Mouse (Mus musculus) hindbrain, embryonic 15.5 days (tissue): ENCODE measurements around the gene Mus81. TPM values are rescaled to one million over a fixed set of nuclear protein-coding genes. Genes with fewer than 3 reads are reported as not detected.

ENCODE experiments used
- ATAC-seq: fragments of 200-750 bp; cut with Nextera tagmentation; 2 replicates; pipeline ENCODE4 v1.8.0; 2017; ENCODE audit warnings: low read depth, moderate number of reproducible peaks, moderate TSS enrichment; ENCODE audit not compliant: low FRiP score
- H3K27ac ChIP-seq: fragments of 300-500 bp; sonication (generic); replicated peaks from 2 replicates; pipeline ENCODE4 v1.5.1; 2015; ENCODE audit warnings: mild to moderate bottlenecking, inconsistent platforms
- H3K27me3 ChIP-seq: fragments of 300-500 bp; sonication (generic); 2 replicates; pipeline ENCODE4 v1.6.1; 2015; ENCODE audit warnings: control low read depth, inconsistent platforms
- H3K36me3 ChIP-seq: fragments of 300-500 bp; sonication (generic); 2 replicates; pipeline ENCODE4 v1.6.1; 2015; ENCODE audit warnings: control low read depth, inconsistent platforms
- H3K4me1 ChIP-seq: fragments of 300-500 bp; sonication (generic); replicated peaks from 2 replicates; pipeline ENCODE4 v1.6.1; 2015; ENCODE audit warnings: control low read depth, inconsistent platforms
- H3K4me2 ChIP-seq: fragments of 300-500 bp; sonication (generic); 2 replicates; pipeline ENCODE4 v1.6.1; 2015; ENCODE audit warnings: moderate library complexity, mild to moderate bottlenecking, inconsistent platforms
- H3K4me3 ChIP-seq: fragments of 300-500 bp; sonication (generic); 2 replicates; pipeline ENCODE4 v1.5.1; 2015; ENCODE audit warnings: mild to moderate bottlenecking, inconsistent platforms
- H3K9ac ChIP-seq: fragments of 300-500 bp; sonication (generic); 2 replicates; pipeline ENCODE4 v1.6.1; 2015; ENCODE audit warnings: inconsistent platforms
- H3K9me3 ChIP-seq: fragments of 300-500 bp; sonication (generic); 2 replicates; pipeline ENCODE4 v1.6.1; 2016; ENCODE audit warnings: control low read depth, inconsistent platforms
- WGBS: fragments of 180-500 bp; shearing (Covaris S2); methylation state at CpG from one replicate; pipeline ENCODE4 v1.1.7; 2015; 5-methylcytosine and 5-hydroxymethylcytosine counted together
- polyA plus RNA-seq: library from polyadenylated mRNA; unstranded; fragments of >200 nt; fragmentation: Nextera tagmentation; extraction: Ambion mirVana; gene quantifications from 2 replicates; pipeline ENCODE4 v1.2.1, GENCODE M21; 2015

The Mus81 gene
- polyA plus RNA-seq, 1 experiment from 2014 or later, result 49.2 TPM

DNA sequence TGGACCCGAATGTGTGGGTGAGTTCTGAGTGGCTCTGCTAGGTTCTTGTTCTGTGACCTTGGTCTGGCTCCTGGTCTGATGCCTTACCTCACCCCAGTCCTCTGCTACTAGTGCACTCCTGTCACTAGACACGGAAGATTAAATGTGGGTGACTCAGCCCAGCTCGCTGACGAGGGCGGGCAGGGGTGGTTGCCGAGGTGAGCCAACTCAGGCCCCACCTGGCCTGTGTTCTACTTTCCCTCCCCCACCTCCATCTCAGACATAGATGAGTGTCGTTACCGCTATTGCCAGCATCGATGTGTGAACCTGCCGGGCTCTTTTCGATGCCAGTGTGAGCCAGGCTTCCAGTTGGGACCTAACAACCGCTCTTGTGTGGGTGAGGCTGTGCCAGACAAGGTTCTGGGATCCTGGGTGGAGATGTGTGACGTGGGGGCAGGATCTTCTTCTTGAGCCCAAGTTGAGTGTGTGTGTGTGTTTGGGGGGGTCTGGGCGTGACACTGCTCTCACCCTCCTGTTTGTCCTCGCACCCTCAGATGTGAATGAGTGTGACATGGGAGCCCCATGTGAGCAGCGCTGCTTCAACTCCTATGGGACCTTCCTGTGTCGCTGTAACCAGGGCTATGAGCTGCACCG lies 10.4 kb downstream of the Mus81 start:
- Histone ChIP-seq H3K36me3 (peaks cover 14% of the 10 kb centered on the region), H3K27me3 (no peaks in the 10 kb centered on the region), H3K27ac (no peak overlapping the region), H3K4me1 (peaks cover 26% of the 10 kb centered on the region), H3K4me3 (no peak overlapping the region), H3K4me2 (no peak overlapping the region), H3K9me3 (no peaks in the 10 kb centered on the region), H3K9ac (no peak overlapping the region)
- 90% methylated on average over 18 of the region's 18 CpGs for WGBS
- ATAC-seq, result no peak

DNA sequence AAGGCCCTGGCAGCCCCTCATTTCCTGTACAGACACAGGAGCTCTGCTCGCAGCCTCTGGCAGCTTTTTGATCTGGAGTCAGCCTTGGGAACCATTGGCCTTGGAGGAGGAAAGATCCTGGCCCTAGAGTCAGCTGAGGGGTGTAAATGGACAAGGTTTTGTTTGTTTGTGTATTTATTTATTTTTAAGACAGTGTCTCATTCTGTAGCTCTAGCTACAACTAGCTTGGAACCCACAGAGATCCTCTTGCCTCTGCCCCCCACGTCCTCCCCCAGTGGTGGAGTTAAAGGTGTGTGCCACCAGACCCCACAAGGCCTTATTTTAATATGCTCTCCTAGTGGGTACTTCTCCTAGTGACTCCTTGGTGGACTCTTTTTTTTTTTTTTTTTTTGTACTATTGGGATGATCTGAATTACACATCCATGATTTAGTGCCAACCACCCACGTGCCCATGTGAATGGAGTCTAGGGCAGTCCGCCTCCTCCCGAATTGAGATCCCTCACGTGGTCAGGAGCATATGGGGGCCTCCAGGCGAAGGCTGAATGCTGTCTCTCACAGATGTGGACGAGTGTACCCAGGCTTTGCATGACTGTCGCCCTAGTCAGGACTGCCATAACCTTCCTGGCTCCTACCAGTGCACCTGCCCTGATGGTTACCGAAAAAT lies 11.1 kb downstream of the Mus81 start:
- Histone ChIP-seq H3K27me3 (no peaks in the 10 kb centered on the region), H3K36me3 (peaks cover 8% of the 10 kb centered on the region; the same call in 1 of the 2 replicates), H3K9ac (no peak overlapping the region), H3K4me3 (no peak overlapping the region), H3K9me3 (no peaks in the 10 kb centered on the region), H3K4me2 (no peak overlapping the region), H3K4me1 (peaks cover 26% of the 10 kb centered on the region), H3K27ac (no peak overlapping the region)
- WGBS, result 87% methylated on average over 10 of the region's 10 CpGs
- no peak for ATAC-seq

DNA sequence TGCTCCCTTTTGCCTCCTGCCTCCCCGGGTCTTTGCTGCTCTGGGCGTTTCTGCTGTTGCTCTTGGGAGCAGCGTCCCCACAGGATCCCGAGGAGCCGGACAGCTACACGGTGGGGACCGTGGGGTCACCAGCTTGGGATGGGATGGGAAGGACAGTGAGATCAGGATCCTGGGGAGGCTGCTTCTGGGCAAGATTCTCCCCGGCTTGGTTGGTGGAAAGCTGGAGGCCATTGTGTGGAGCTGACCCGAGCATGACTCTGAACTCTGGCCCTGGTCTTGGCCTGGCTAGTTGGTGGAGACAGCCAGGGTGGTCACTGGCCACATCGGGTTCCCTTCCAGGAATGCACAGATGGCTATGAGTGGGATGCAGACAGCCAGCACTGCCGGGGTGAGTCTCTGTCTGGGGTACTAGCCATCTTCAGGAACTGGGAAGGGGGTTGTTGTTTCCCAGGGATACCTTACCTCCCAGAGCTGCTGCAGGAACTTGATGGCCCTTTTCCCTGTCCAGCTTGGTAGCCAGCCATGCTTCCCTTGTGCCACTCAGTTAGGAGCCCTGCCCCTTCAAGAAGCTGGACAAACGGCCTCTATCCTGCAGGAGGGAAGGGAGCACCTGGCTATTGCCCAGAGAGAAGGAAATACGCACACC lies 13.0 kb downstream of the Mus81 start:
- peak; percentile 13 for ATAC-seq
- WGBS, result 17% methylated on average over 13 of the region's 13 CpGs
- Histone ChIP-seq H3K27me3 (no peaks in the 10 kb centered on the region), H3K4me3 (peak overlapping the region; percentile 58), H3K36me3 (no peaks in the 10 kb centered on the region), H3K27ac (peak overlapping the region; percentile 54), H3K9me3 (no peaks in the 10 kb centered on the region), H3K4me1 (peaks cover 29% of the 10 kb centered on the region), H3K9ac (peak overlapping the region; percentile 67), H3K4me2 (peak overlapping the region; percentile 99)

DNA sequence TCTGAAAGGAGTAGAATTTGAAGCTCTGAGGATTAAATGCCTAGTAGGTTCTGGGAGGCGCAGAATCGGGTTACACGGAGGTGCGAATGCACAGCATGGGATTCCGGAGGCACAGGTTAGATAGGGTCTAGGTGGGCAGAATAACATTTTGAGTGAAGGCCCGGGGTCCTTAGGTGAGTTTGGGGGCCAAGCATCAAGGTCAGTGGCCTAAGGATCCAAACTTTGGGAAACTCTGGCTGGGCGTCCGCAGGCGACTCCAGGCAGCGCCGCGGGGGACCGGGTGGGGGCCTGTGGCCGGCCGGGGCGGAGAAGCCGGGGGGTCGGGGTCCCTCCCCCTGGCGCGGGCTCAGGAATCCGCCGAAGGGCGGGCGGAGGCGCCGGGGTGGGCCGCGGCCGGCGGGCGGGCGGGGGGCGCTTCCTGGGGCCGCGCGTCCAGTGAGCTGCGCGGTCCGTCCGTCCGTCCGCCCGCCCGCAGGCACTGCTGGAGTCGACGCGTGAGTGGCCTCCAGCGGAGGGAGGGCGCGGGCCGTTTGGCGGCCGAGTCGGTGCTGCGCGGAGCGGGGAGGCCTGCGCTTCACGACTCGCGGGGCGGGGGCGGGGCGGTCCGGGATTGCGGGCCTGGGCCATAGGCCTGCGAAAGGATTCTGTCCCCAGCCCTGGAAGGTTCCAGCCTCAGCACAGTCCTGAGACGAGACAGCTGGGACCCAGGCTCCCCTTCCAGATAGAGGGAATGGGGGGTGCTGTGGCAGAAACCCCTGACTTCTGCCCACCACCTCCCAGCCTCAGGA lies 13.7 kb downstream of the Mus81 start:
- Histone ChIP-seq H3K4me3 (peak overlapping the region; percentile 58), H3K36me3 (no peaks in the 10 kb centered on the region), H3K4me2 (peak overlapping the region; percentile 99), H3K4me1 (peaks cover 29% of the 10 kb centered on the region), H3K9me3 (no peaks in the 10 kb centered on the region), H3K27me3 (no peaks in the 10 kb centered on the region), H3K9ac (peak overlapping the region; percentile 67), H3K27ac (peak overlapping the region; percentile 54)
- ATAC-seq, result peak; percentile 78
- 1% methylated on average over 57 of the region's 68 CpGs for WGBS

DNA sequence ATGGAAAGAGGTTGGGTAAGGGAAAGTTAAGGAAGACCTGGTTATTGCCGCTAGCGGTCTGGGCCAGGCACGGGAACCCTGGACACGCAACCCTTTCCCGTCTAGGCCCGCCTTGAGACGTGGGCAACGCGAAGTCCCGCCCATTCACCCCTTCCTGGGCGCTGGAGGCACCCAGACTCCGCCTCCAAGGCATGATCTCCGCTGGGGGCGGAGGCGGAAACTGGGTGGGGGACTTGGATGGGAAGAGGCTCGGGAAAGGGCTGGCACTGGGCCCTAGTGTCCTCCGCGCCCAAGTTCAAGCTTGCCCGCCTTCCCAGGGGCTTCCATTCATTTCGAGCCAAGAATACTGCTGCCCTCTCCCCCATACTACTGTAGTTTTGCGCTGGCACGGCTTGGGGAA lies 14.5 kb downstream of the Mus81 start, which contains the start of gene Efemp2:
Gene Efemp2 (plus strand): TSS at position 235 of the 400 bp plus-strand sequence.
- H3K4me3 ChIP-seq, result peak within 1 kb of the TSS; percentile 58
- ATAC-seq, result peak; percentile 69
- peaks cover 29% of the 10 kb centered on the region for H3K4me1 ChIP-seq
- no peaks in the 10 kb centered on the region for H3K9me3 ChIP-seq
- H3K27me3 ChIP-seq, result no peaks in the 10 kb centered on the region
- peak within 1 kb of the TSS; percentile 67 for H3K9ac ChIP-seq
- no peaks in the 10 kb centered on the region for H3K36me3 ChIP-seq
- WGBS, result 1% methylated on average over 22 of the region's 22 CpGs
- H3K4me2 ChIP-seq, result peak within 1 kb of the TSS; percentile 99
- peak within 1 kb of the TSS; percentile 54 for H3K27ac ChIP-seq

DNA sequence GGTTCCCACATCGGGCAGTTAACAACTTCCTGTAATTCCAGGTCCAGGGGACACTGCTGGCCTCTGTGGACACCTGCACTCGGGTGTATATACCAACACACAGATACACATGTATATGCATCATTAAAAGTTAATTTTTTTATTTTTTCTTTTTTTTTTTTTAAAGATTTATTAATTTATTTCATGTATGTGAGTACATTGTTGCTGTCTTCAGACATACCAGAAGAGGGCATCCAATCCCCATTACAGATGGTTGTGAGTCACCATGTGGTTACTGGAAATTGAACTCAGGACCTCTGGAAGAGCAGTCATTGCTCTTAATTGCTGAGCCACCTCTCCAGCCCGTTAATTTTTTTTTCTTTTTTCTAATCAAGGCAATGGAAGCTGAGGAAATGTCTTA lies 15.3 kb downstream of the Mus81 start:
- Histone ChIP-seq H3K27ac (no peak overlapping the region), H3K4me1 (peaks cover 29% of the 10 kb centered on the region), H3K9ac (no peak overlapping the region), H3K4me2 (no peak overlapping the region), H3K4me3 (no peak overlapping the region), H3K9me3 (no peaks in the 10 kb centered on the region), H3K27me3 (no peaks in the 10 kb centered on the region), H3K36me3 (no peaks in the 10 kb centered on the region)
- no peak for ATAC-seq
- WGBS, result 80% methylated on average over 3 of the region's 3 CpGs

DNA sequence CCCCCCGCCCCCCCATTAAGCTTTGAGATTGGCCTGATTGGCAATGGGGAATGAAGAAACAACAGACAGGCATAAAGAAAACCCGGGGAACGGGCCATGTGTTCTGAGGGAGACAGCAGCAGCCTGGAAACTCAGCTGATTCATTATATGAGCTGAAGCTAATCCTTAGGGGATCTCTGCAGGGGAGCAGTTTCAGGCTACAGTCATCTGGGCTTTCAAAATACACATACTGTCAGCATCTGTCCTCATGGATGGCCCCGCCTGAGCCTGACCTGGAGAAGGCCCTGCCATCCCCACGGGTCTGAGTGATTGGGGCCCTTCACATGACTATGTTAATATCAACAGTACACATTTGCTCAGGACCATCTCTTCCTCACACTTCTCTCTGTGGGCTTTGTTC lies 16.4 kb downstream of the Mus81 start:
- H3K9ac ChIP-seq, result no peak overlapping the region
- 39% methylated on average over 5 of the region's 5 CpGs for WGBS
- no peak for ATAC-seq
- no peaks in the 10 kb centered on the region for H3K27me3 ChIP-seq
- peaks cover 29% of the 10 kb centered on the region for H3K4me1 ChIP-seq
- peaks cover 4% of the 10 kb centered on the region; the same call in 1 of the 2 replicates for H3K36me3 ChIP-seq
- no peaks in the 10 kb centered on the region for H3K9me3 ChIP-seq
- no peak overlapping the region for H3K4me3 ChIP-seq
- H3K4me2 ChIP-seq, result no peak overlapping the region
- H3K27ac ChIP-seq, result no peak overlapping the region

DNA sequence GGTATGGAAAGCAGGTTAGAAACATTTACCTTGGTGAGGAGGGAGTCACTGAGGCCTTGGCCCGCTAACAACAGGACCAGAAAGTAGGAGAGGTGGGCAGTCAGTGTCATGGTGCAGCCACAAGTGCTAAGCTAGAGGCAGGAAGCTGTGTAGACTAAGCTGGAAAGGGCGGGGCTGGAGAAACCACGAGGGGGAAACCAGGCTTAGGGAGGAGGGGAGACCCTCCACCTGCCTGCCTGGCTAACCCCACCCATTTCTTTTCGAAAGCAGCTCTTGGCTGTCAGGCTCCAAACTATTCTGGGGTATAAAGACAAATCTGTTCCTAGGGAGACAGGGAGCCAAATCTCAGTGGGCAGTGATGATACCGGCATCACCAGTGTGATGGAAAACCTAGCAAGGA lies 19.8 kb downstream of the Mus81 start, which contains the start of gene Ctsw:
Gene Ctsw (minus strand): TSS at position 134 of the 400 bp plus-strand sequence.
- Histone ChIP-seq H3K36me3 (peaks cover 23% of the 10 kb centered on the region), H3K4me1 (peaks cover 16% of the 10 kb centered on the region), H3K27me3 (no peaks in the 10 kb centered on the region), H3K9ac (no peak within 1 kb of the TSS), H3K4me3 (no peak within 1 kb of the TSS), H3K27ac (no peak within 1 kb of the TSS), H3K4me2 (no peak within 1 kb of the TSS), H3K9me3 (no peaks in the 10 kb centered on the region)
- ATAC-seq, result no peak
- 61% methylated on average over 5 of the region's 5 CpGs for WGBS

DNA sequence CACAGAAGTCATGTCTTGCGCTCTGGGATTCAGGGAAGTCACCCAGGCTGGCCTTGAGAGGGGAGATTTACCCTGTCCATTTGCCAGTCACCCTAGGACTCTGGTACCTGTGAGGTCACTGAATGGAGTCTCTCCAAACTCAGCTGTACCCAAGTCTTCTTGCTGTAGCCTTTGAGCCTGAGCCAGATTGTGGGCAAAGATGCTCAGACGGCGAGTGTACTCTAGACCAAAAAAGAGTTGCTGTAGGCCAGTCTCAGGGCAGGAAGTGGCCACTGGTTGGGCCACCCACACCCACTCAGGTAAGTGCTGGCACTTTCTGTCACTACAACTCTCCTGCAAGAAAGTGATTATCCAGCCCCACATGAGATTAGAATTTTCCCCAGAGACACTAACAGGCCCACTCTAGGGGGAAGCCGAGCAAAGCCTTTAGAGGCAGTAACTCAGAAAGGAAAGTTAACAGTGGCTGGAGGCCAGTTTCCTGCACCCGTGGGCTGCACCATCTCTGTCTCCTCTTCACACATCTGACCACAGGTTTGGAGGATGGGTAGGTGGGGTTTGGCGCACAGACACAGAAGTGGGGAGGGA lies 21.2 kb downstream of the Mus81 start:
- H3K9ac ChIP-seq, result no peak overlapping the region
- ATAC-seq, result no peak
- H3K4me2 ChIP-seq, result no peak overlapping the region
- H3K4me3 ChIP-seq, result no peak overlapping the region
- no peak overlapping the region for H3K27ac ChIP-seq
- H3K36me3 ChIP-seq, result peaks cover 35% of the 10 kb centered on the region
- 97% methylated on average over 6 of the region's 6 CpGs for WGBS
- H3K9me3 ChIP-seq, result no peaks in the 10 kb centered on the region
- no peaks in the 10 kb centered on the region for H3K27me3 ChIP-seq
- peaks cover 17% of the 10 kb centered on the region for H3K4me1 ChIP-seq

DNA sequence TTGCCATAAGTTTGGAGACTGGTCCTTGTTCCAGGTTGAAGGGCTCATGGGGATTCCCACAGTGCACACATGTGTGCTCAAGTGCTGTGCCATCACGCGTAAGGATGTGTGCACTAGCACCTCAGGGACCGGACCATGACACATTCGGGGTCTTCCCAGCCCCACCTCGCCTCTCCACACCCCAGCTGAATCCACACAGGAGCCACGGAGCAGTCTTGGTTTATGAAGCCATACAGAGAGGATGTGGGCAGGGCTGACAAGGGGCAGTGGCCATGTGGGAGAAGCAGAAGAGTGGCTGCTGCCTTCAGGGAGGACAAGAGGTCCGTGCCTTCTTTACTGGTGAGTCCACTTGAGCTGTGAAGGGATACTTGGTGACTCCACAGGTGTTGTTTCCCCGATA lies 23.2 kb downstream of the Mus81 start:
- H3K9me3 ChIP-seq, result no peaks in the 10 kb centered on the region
- no peak overlapping the region for H3K4me2 ChIP-seq
- peaks cover 29% of the 10 kb centered on the region for H3K4me1 ChIP-seq
- 94% methylated on average over 8 of the region's 8 CpGs for WGBS
- H3K9ac ChIP-seq, result no peak overlapping the region
- no peak overlapping the region for H3K27ac ChIP-seq
- H3K36me3 ChIP-seq, result peaks cover 35% of the 10 kb centered on the region
- H3K4me3 ChIP-seq, result no peak overlapping the region
- ATAC-seq, result no peak
- H3K27me3 ChIP-seq, result no peaks in the 10 kb centered on the region

DNA sequence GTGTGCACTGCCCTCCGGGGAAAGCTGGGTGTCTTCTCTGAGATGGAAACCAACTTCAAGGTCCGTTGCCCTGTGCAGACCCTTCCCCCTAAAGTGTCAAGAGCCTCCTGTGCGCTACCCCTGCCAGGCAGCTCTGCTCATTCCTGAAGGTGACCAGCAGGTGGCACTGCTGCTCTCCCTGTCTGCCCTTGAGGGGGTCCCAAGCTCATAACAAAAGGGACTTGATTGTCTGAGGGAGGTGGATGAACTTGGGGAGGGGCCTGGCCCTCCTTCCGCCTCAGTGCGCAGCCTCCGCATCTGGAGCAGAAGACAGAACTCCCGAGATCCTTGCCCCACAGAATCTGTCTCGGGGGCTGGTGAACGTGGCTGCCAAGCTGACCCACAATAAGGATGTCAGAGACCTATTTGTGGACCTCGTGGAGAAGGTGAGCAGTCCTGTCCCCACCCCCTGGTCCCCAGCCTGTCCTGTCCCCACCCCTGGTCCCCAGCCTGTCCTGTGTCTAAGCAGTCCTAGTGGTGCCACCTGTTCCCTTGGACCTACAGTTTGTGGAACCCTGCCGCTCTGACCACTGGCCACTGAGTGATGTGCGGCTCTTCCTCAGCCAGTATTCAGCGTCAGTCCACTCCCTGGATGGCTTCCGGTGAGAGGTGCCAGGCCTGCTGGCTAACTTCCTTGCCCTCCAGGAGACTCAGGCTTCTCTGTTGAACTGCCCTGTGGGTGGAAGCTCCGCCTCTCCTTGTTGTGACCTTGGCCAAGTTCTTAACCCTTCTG lies 24.2 kb downstream of the Mus81 start:
- Histone ChIP-seq H3K9ac (peak overlapping the region; percentile 44), H3K4me2 (peak overlapping the region; percentile 50), H3K36me3 (peaks cover 35% of the 10 kb centered on the region), H3K4me1 (peaks cover 33% of the 10 kb centered on the region), H3K9me3 (no peaks in the 10 kb centered on the region), H3K27me3 (no peaks in the 10 kb centered on the region; the same call in 1 of the 2 replicates), H3K27ac (peak overlapping the region; percentile 68), H3K4me3 (peak overlapping the region; percentile 27)
- 0 out of 2 replicates have a peak, but pooled peaks have one; percentile 43 for ATAC-seq
- 29% methylated on average over 15 of the region's 15 CpGs for WGBS
